Mouse (Mus musculus) midbrain, embryonic 15.5 days (tissue): Measurements from ENCODE around the gene Bcap31. TPM values are rescaled to one million over a fixed set of nuclear protein-coding genes. Genes with fewer than 3 reads are reported as not detected.

Experiments
- ATAC-seq: fragments of 200-750 bp; cut with Nextera tagmentation; replicated peaks from 2 replicates; pipeline ENCODE4 v1.8.0; 2017; ENCODE audit warnings: moderate TSS enrichment
- H3K27ac ChIP-seq: fragments of 300-500 bp; sonication (generic); 2 replicates; pipeline ENCODE4 v1.5.1; 2015; ENCODE audit warnings: mild to moderate bottlenecking, inconsistent platforms
- H3K27me3 ChIP-seq: fragments of 300-500 bp; sonication (generic); replicated peaks from 2 replicates; pipeline ENCODE4 v1.6.1; 2015; ENCODE audit warnings: inconsistent platforms
- H3K36me3 ChIP-seq: fragments of 300-500 bp; sonication (generic); replicated peaks from 2 replicates; pipeline ENCODE4 v1.6.1; 2015; ENCODE audit warnings: inconsistent platforms
- H3K4me1 ChIP-seq: fragments of 300-500 bp; sonication (generic); 2 replicates; pipeline ENCODE4 v1.6.1; 2015; ENCODE audit warnings: inconsistent platforms
- H3K4me2 ChIP-seq: fragments of 300-500 bp; sonication (generic); 2 replicates; pipeline ENCODE4 v1.6.1; 2015; ENCODE audit warnings: inconsistent platforms, mild to moderate bottlenecking, moderate library complexity
- H3K4me3 ChIP-seq: fragments of 300-500 bp; sonication (generic); 2 replicates; pipeline ENCODE4 v1.5.1; 2015; ENCODE audit warnings: mild to moderate bottlenecking, inconsistent platforms
- H3K9ac ChIP-seq: fragments of 300-500 bp; sonication (generic); 2 replicates; pipeline ENCODE4 v1.6.1; 2015; ENCODE audit warnings: mild to moderate bottlenecking, inconsistent platforms
- H3K9me3 ChIP-seq: fragments of 300-500 bp; sonication (generic); 2 replicates; pipeline ENCODE4 v1.6.1; 2016; ENCODE audit warnings: inconsistent platforms
- WGBS: fragments of 180-500 bp; shearing (Covaris S2); methylation state at CpG from one replicate; pipeline ENCODE4 v1.1.7; 2015; ENCODE audit warnings: mixed read lengths; 5-methylcytosine and 5-hydroxymethylcytosine counted together
- polyA plus RNA-seq: library from polyadenylated mRNA; unstranded; fragments of >200 nt; fragmentation: Nextera tagmentation; extraction: Ambion mirVana; gene quantifications from 2 replicates; pipeline ENCODE4 v1.2.1, GENCODE M21; 2015

Gene Bcap31
- polyA plus RNA-seq, 1 experiment from 2014 or later, result 112 TPM

DNA sequence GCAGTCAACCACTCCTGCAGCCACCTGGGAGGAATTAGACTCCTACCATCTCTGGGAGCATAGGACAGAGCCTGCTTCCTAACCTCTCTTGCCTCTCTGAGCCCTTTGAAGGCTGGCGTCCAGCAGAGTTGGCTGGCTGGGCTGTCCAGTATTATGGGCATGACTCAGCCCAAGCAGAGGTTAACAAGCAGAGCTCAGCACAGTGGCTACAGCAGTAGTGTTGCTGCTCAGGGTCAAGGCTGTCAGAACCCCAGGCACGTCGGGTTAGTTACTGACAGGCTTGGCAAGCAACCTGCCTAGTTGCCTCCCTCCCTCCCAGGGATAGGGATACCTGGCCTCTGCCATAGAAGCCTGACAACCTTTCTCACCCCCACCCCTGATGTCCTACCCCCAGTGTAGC lies 2.3 kb upstream of the Bcap31 start:
- Histone ChIP-seq H3K27ac (no peak overlapping the region), H3K9ac (no peak overlapping the region), H3K27me3 (no peaks in the 10 kb centered on the region), H3K4me2 (0 out of 2 replicates have a peak overlapping the region, but pooled peaks have one; percentile 4), H3K36me3 (no peaks in the 10 kb centered on the region), H3K4me1 (peaks cover 32% of the 10 kb centered on the region), H3K4me3 (no peak overlapping the region), H3K9me3 (no peaks in the 10 kb centered on the region)
- WGBS, result 66% methylated on average over 3 of the region's 3 CpGs
- no peak for ATAC-seq

DNA sequence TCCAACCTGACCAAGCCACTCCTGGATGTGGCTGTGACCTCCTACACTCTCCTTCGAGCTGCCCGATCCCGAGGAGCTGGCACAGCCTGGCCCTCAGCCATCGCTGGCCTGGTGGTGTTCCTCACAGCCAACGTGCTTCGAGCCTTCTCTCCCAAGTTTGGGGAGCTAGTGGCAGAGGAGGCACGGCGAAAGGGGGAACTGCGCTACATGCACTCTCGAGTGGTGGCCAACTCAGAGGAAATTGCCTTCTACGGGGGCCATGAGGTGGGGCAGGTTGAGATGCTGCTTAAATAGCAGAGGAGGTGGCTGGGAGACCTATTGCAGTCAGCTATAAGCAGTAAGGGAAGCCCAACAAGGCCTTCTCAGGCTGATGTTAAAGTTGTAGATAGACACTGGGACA lies 1.7 kb upstream of the Bcap31 start:
- peak overlapping the region; percentile 63 for H3K4me2 ChIP-seq
- H3K9ac ChIP-seq, result 0 out of 2 replicates have a peak overlapping the region, but pooled peaks have one; percentile 46
- peak overlapping the region; percentile 57; the same call in 1 of the 2 replicates for H3K4me3 ChIP-seq
- no peaks in the 10 kb centered on the region for H3K36me3 ChIP-seq
- H3K9me3 ChIP-seq, result no peaks in the 10 kb centered on the region
- H3K4me1 ChIP-seq, result peaks cover 32% of the 10 kb centered on the region
- 68% methylated on average over 11 of the region's 11 CpGs for WGBS
- no peak for ATAC-seq
- H3K27ac ChIP-seq, result no peak overlapping the region
- H3K27me3 ChIP-seq, result no peaks in the 10 kb centered on the region

DNA sequence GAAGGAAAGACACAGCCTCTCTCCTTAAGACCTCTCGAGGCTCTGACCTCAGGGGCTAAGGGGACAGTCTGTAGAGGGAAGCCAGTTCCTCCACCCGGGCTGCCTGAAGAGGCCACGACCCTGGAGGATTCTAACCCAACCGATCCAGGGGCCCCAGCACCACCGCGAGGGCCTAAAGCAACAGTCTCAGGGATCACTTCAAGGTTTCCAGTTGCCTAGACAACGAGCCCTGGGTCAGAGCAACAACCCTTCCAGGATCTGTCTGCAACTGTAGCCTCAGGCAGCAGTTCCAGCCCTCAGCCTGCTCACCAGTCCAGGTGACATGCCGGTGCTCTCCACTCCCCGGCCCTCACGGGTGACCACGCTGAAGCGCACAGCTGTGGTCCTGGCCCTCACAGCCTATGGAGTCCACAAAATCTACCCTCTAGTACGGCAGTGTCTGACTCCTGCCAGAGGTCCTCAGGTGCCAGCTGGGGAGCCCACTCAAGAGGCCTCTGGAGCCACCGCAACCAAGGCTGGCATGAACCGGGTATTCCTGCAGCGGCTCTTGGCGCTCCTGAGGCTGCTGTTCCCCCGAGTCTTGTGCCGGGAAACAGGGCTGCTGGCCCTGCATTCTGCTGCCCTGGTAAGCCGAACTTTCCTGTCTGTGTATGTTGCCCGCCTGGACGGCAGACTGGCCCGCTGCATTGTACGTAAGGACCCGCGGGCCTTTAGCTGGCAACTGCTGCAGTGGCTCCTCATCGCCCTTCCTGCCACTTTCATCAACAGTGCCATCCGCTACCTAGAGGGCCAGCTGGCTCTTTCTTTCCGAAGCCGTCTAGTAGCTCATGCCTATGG lies 952 bp upstream of the Bcap31 start:
- 43% methylated on average over 30 of the region's 30 CpGs for WGBS
- ATAC-seq, result peak; percentile 78

DNA sequence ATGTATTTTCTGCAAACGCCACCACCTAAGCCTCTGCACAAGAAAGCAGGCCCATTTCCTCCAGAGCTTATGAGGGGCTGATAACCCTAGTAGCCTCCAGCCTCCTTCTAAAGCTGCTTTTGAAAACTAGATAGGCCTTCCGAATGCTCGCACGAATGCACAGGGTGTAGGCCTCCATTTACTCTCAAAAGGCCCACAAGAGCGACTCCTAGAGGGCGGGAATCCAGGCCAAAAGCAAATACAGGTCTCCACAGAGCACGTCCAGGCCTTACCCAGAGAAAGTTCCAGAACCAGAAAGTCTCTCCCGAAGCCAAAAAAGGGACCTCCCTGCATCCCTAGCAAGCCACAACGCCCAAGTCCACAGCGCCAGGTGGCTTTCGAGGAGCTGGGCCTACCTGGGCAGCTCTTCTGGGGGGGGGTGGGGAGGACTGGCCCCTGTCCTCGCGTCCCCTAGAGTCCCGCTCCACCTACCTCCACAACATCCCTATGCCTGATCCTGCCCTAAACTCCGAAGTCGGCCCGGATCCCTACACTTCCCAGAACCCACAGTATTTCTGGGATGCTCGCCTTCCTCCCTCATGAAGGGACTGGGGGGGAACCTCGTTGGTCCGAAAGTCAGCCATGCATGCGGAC lies 383 bp downstream of the Bcap31 start:
- WGBS, result 34% methylated on average over 21 of the region's 21 CpGs
- H3K9me3 ChIP-seq, result no peaks in the 10 kb centered on the region
- H3K27me3 ChIP-seq, result no peaks in the 10 kb centered on the region
- H3K27ac ChIP-seq, result peak overlapping the region; percentile 82
- peak overlapping the region; percentile 53 for H3K9ac ChIP-seq
- H3K4me2 ChIP-seq, result peak overlapping the region; percentile 63
- H3K4me1 ChIP-seq, result peaks cover 32% of the 10 kb centered on the region
- peak overlapping the region; percentile 57 for H3K4me3 ChIP-seq
- no peaks in the 10 kb centered on the region for H3K36me3 ChIP-seq
- peak; percentile 71 for ATAC-seq

More for the DNA sequence above, 952 bp upstream of the Bcap31 start:
- Histone ChIP-seq H3K27ac (peak overlapping the region; percentile 82), H3K4me1 (peaks cover 32% of the 10 kb centered on the region), H3K9me3 (no peaks in the 10 kb centered on the region), H3K36me3 (no peaks in the 10 kb centered on the region), H3K4me3 (peak overlapping the region; percentile 57), H3K9ac (peak overlapping the region; percentile 46), H3K27me3 (no peaks in the 10 kb centered on the region), H3K4me2 (peak overlapping the region; percentile 63)

DNA sequence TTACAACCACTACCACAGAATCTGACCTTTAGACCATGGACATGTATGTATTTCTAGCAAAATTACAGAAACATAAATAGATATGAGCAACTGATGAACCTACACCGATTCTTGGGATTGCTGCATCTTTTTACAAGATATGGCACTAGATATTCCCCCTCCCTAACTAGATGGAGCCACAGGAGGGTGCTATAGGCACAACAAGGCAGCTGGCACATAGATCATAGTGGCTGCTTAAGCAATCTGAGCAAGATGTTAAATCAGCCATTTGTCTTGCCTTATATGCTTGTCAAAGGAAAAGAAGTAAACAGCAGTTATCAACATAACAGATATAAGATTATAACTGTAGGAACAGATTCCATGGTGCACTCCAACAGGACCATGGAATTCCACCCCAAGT lies 15.5 kb downstream of the Bcap31 start:
- no peak overlapping the region for H3K27ac ChIP-seq
- H3K9ac ChIP-seq, result no peak overlapping the region
- H3K9me3 ChIP-seq, result no peaks in the 10 kb centered on the region
- no peak for ATAC-seq
- no peak overlapping the region for H3K4me3 ChIP-seq
- no peaks in the 10 kb centered on the region for H3K4me1 ChIP-seq
- no peaks in the 10 kb centered on the region for H3K27me3 ChIP-seq
- no peak overlapping the region for H3K4me2 ChIP-seq
- 79% methylated on average over 1 of the region's 1 CpGs for WGBS
- H3K36me3 ChIP-seq, result no peaks in the 10 kb centered on the region

DNA sequence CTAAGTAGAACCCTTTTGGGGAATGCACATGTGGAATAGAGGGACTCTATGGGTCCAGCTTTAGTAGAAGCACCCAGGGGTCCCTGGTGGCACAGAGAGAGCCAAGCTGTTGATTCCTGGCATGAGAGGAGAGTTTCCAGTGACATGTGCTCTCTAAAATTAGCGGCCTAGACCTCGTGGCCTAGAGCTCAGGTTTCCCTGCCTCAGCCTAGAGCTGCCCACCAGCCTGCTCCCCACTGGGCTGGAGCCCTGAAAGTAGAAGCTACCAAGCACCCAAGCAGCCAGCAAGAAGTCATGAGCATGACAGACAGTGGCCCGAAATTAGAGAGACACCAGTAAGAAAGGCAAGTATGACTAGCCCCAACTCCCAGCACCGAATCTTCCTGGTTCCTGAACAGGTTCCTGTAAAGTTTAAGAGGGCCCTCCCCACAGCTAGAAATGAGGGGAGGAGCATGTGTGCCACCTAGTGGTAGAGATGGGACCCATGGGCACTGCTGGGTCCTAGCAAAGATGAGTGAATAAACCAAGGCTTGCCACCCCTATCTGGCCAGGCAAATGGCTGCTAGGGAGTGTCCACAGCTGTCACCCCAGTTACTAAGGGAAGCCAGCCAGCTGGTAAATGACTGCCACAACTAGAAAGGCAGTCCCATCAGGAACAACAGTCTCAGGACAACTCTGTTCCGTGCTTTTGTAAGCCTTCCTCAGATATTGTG lies 24.9 kb downstream of the Bcap31 start:
- ATAC-seq, result 0 out of 2 replicates have a peak, but pooled peaks have one; percentile 45
- 77% methylated on average over 5 of the region's 5 CpGs for WGBS
- Histone ChIP-seq H3K9me3 (no peaks in the 10 kb centered on the region), H3K27ac (no peak overlapping the region), H3K9ac (no peak overlapping the region), H3K36me3 (0 out of 2 replicates have a peak, but pooled peaks cover 1% of the 10 kb centered on the region), H3K4me1 (no peaks in the 10 kb centered on the region), H3K4me2 (no peak overlapping the region), H3K27me3 (no peaks in the 10 kb centered on the region), H3K4me3 (no peak overlapping the region)

DNA sequence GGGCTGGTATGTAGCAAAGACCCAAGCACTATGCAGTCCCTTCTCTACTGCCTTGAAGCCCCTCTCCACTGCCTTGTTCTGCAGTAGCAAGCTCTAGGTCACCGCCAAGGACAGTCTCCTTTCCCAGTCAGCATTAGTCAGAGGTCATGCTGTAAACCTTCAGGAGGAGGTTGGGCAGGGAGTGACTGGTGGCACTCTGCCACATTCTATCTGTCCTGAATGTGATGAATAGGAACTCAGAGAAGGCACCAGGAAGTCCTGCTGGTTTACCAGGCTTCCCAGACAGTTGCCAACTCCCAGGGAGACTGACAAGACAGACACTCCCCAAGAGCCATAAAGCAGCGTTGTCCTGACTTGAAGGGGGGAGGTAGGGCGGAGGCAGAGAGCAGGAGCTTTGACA lies 30.3 kb downstream of the Bcap31 start:
- H3K4me3 ChIP-seq, result no peak overlapping the region
- H3K36me3 ChIP-seq, result peaks cover 2% of the 10 kb centered on the region; the same call in 1 of the 2 replicates
- no peak overlapping the region for H3K4me2 ChIP-seq
- 69% methylated on average over 3 of the region's 3 CpGs for WGBS
- H3K4me1 ChIP-seq, result no peaks in the 10 kb centered on the region
- no peak overlapping the region for H3K9ac ChIP-seq
- no peaks in the 10 kb centered on the region for H3K9me3 ChIP-seq
- no peak for ATAC-seq
- no peaks in the 10 kb centered on the region for H3K27me3 ChIP-seq
- H3K27ac ChIP-seq, result no peak overlapping the region

DNA sequence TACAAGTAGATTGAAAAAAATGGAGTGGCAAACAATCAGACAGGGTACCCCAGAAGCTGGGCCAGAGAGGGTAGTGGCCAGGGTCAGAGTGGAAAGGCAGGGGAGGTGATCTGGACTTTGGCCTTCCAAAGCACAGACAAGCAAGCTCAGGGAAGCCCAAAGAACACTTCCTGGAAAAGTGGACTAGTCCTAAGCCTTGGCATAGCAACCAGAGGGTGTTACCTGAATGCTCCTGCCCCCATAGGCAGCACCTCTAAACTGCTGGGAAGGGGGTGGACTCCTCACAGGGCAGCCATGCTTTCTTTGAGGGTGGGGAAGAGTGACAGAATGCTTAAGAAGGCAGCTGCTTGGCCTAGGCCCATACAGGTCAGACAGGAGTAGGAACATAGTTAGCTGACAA lies 31.0 kb downstream of the Bcap31 start:
- Histone ChIP-seq H3K9me3 (no peaks in the 10 kb centered on the region), H3K27me3 (no peaks in the 10 kb centered on the region), H3K36me3 (peaks cover 2% of the 10 kb centered on the region; the same call in 1 of the 2 replicates), H3K4me3 (no peak overlapping the region), H3K9ac (no peak overlapping the region), H3K4me1 (no peaks in the 10 kb centered on the region), H3K4me2 (no peak overlapping the region), H3K27ac (no peak overlapping the region)
- no peak for ATAC-seq

DNA sequence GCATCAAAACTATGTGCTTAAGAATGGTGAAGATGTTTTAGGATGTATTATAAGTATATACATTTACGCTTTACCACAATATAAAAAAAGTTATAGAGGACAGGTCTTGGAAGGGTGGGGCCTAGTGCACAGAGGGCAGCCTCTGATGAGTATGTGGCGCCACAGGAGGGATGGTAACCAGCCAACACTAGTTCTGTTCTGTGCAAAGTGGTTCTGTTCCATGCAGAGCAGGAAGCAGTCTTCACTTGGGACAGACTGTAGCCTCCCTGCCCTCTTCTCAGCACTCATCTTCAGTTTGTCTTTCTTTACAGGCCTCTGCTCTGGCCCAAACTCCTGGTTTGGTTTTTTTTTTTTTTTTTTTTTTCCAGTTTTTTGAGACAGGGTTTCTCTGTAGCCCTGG lies 31.8 kb downstream of the Bcap31 start:
- no peaks in the 10 kb centered on the region for H3K27me3 ChIP-seq
- 85% methylated on average over 2 of the region's 2 CpGs for WGBS
- no peak for ATAC-seq
- H3K4me2 ChIP-seq, result no peak overlapping the region
- H3K36me3 ChIP-seq, result peaks cover 2% of the 10 kb centered on the region; the same call in 1 of the 2 replicates
- no peak overlapping the region for H3K4me3 ChIP-seq
- no peaks in the 10 kb centered on the region for H3K4me1 ChIP-seq
- no peaks in the 10 kb centered on the region for H3K9me3 ChIP-seq
- H3K27ac ChIP-seq, result no peak overlapping the region
- no peak overlapping the region for H3K9ac ChIP-seq

DNA sequence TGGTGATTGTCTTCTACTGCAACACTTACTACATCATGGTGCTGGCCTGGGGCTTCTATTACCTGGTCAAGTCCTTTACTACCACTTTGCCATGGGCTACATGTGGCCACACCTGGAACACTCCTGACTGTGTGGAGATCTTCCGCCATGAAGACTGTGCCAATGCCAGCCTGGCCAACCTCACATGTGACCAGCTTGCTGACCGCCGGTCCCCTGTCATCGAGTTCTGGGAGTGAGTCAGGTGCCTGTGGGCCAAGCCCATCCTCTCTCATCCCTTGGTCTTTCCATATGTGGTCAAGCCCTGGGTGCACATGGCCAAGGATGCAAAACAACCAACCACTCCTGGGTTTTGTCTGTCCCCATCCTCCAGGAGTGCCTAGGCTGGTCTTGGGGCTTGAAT lies 39.3 kb downstream of the Bcap31 start:
- no peak overlapping the region for H3K4me3 ChIP-seq
- H3K9ac ChIP-seq, result no peak overlapping the region
- WGBS, result 94% methylated on average over 4 of the region's 4 CpGs
- H3K9me3 ChIP-seq, result no peaks in the 10 kb centered on the region
- H3K4me2 ChIP-seq, result no peak overlapping the region
- no peak for ATAC-seq
- H3K36me3 ChIP-seq, result no peaks in the 10 kb centered on the region
- no peaks in the 10 kb centered on the region for H3K27me3 ChIP-seq
- no peak overlapping the region for H3K27ac ChIP-seq
- peaks cover 21% of the 10 kb centered on the region for H3K4me1 ChIP-seq

DNA sequence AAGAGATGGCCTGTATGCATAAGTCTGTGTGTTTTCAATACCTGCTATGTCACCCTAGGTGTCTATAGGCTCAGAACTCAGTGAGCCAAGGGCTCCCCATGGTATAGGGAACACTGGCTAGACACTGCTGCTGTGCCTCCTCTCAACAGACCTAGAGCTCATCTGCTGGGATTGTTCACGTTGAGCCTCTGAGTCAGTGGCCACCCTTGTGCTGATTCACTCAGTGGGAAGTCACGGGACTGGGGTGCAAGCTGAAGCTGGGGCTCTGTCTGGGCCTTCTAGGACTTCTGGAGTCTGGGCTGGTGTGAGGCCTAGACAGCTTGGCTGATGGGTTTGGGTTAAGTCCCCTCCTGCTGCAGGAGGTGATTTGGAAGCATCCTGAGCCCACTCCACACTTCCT lies 40.7 kb downstream of the Bcap31 start:
- H3K4me3 ChIP-seq, result peak overlapping the region; percentile 66
- H3K9me3 ChIP-seq, result no peaks in the 10 kb centered on the region
- H3K27ac ChIP-seq, result no peak overlapping the region
- WGBS, result 72% methylated on average over 2 of the region's 2 CpGs
- peaks cover 21% of the 10 kb centered on the region for H3K4me1 ChIP-seq
- H3K9ac ChIP-seq, result no peak overlapping the region
- ATAC-seq, result no peak
- H3K36me3 ChIP-seq, result no peaks in the 10 kb centered on the region
- H3K4me2 ChIP-seq, result peak overlapping the region; percentile 71
- H3K27me3 ChIP-seq, result no peaks in the 10 kb centered on the region

DNA sequence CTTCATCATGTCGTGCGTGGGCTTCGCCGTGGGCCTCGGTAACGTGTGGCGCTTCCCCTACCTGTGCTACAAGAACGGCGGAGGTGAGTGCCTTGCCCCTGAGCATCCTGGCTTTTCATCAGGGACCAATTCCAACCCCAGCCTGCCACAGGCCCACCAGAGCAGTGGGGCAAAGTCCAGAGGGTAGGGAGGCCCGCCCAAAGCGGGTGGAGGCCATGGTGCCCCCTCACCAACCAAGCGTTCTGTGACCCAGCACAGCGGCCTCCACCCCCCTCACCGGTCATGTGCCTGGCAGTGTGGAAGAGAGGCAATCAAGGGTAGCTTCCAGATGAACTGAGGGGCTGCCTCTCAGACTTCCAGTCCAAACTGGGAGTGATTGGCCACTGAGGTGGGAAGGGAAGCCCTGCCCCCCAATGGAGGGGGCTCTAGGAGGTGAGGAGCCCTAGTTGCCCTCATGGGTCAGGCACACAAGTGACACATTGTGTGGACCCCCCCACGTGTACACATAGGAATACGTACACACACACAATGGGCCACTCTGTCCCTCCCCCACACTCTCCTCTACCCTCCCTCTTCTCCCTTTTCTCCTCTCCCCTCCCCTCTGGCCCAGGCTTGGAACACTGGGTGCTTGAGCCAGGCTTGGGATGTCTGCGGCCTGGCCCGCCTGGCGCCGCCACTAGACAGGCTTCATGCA lies 41.9 kb downstream of the Bcap31 start:
- Histone ChIP-seq H3K27ac (peak overlapping the region; percentile 71; the same call in 1 of the 2 replicates), H3K4me3 (peak overlapping the region; percentile 66), H3K4me2 (peak overlapping the region; percentile 71), H3K9ac (peak overlapping the region; percentile 67), H3K9me3 (no peaks in the 10 kb centered on the region), H3K4me1 (peaks cover 21% of the 10 kb centered on the region), H3K27me3 (no peaks in the 10 kb centered on the region), H3K36me3 (no peaks in the 10 kb centered on the region)
- WGBS, result 29% methylated on average over 20 of the region's 20 CpGs
- ATAC-seq, result peak; percentile 55
